Mouse (Mus musculus) heart, postnatal 0 days (tissue): ENCODE measurements at regions not wholly inside any gene's neighbourhood (a gene's known extent, or its start where the extent isn't known, plus 50 kb on each side); places are given as distances from the start of the nearest gene placed in this dataset.

Experiments
- CTCF ChIP-seq: IDR thresholded peaks from 2 replicates; pipeline ENCODE4 v1.5.1; 2016; ENCODE audit warnings: antibody characterized with exemption, control low read depth, low read depth
- EP300 ChIP-seq: IDR thresholded peaks from 2 replicates; pipeline ENCODE4 v1.6.1; 2016; ENCODE audit warnings: antibody characterized with exemption, low read depth

- TF ChIP-seq CTCF, result no peak
- no peak for TF ChIP-seq EP300
Observed at GRCm38 (mm10) chr3:151899094-151899493, 61.7 kb upstream of the Ptgfr start.
